Mouse (Mus musculus) c-Kit-positive CD71-positive TER-119-positive erythroid progenitor cells, embryonic 14.5 days (primary cell): ENCODE data around the gene Rnf11.
"Not testable (repeated sequence)": the region's sequence is repeated elsewhere in the genome, so short reads cannot be mapped to it uniquely, and the experiment has no call there.

Source experiments
- DNase-seq: peaks from one replicate; pipeline ENCODE4 v3.0.0-alpha.2; 2013; ENCODE audit warnings: low spot score

Gene Rnf11

DNA sequence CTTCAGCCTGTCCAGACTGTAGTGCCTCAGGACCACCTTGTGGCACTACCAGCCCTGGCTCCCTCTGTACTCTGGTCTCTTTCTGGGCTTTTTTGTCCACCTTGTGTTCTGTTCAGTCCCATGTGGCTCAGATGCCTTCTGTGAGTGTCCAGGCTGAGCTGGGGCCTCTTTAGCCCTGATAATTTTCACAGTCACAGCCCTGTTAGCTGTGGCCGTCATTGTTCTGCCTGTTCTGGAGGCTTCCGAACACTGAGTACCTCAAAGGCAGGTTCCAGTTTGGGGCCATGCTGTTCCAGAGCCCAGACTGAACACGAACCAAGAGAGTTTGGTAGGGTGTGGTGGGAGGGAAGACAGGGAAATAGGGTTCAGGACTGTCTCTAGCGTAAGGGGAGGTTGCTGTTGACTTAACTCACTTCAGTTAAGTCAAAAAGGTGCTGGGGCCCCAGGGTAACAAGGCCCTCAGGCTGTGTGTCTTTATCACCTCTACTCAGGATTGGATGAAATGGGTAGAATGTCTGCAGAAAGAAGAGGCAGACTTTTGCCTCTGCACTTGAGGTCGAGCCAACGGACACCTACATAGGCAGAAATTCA, 73.1 kb downstream of the Rnf11 start:
- DNase-seq = peak; percentile 65

DNA sequence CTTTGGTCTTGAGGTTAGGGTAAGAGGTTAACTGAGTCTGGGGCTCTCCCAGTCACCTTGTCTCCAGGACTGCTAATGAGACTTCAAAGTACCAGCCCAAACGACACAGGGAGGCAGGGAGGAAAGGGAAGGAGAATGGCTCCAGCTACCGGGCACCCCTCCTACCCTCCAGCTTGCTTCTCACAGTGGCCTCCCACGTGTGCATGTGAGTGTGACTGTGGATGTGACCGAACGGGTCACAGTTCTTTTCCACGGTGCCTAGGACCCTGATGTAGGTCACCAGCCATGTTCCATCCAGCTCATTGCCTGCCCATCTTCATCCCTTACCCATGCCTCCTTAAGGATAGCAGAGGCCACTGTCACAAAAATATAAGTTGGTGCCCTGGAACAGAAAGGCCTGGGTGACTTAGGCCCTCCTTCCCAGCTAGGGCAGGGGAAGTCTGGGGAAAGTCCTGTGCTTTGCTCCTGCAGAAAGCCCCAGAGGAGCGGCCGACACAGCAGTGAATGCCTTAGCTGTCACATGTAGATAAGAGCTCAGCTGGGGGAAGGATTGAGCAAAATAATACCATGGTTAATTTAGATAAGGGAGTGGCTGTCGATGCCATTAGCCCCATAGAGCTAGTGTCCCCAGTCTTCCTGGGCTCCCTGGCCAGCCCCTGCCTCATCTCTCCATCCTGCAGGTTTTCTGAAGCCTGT, 73.7 kb downstream of the Rnf11 start:
- peak; percentile 84 for DNase-seq

- DNase-seq = no peak
Measured at GRCm38 (mm10) chr4:109407701-109408485, 76.6 kb downstream of the Rnf11 start.

- no peak for DNase-seq
Measured at GRCm38 (mm10) chr4:109407176-109407520, 77.4 kb downstream of the Rnf11 start.

DNA sequence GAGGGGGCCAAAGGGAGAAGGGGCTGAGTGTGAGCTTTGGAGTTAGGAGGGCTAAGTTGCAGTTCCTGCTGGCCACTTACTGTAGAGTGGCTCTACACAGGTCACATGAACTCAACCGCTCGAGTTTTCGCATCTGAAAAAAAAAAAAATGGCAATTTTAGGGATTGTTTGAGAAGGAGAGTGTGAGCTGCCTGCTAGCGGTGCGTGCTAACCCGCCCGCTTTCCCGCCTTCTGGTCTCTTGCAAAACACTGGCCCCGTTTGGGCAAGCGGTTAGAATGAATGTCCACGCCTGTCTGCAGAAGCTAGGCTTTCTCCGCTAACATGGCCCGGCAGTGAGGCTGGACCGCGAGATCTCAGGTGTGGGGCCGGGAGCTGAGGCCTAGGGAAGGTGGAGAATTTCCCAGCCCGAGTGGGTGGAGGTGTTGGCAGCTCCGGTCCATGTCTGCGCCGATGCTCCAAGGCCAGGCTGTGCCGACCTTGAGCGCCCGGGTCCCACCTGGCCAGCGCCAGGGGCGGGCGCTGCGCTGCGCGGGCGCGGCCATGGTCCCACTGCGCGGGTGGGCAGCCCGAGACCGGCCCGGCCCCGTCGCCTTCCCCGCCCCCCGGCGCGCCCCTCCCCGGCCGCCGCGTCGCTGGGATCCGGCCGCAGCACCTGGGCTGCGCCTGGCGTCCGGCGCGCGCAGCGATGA, 77.9 kb downstream of the Rnf11 start, which contains the start of gene Ttc39a:
TSS of gene Ttc39a (plus strand) at position 138 of the 690 bp plus-strand sequence.
- DNase-seq = no peak

DNA sequence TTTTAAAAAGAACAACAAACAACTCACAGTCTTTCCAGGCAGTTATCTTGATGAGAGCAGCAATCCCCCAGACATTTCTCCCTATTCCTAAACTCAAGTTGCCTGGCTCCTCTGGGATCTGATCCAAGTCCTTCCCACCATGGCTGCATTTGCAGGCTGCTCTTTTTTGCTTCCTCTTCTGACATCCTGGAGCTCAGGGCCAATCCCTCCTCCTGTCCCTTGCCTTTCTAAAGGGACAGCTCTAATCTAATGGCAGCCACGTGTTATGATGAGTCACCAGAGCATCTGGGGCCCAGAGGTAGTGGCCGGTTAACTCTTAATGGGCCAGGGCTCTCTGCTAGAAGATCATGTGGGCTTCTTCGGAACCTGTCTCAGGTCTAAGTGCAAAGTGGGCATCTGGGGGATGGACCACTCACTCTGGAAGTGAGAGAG, 78.5 kb downstream of the Rnf11 start:
- peak; percentile 88 for DNase-seq

- no peak for DNase-seq
Measured at GRCm38 (mm10) chr4:109405415-109405814, 79.1 kb downstream of the Rnf11 start.

- DNase-seq = not testable (repeated sequence)
Measured at GRCm38 (mm10) chr4:109404908-109405307, 79.6 kb downstream of the Rnf11 start.

GRCm38 (mm10) chr4:109401176-109401689, 83.3 kb downstream of the Rnf11 start:
- DNase-seq = no peak
